Mouse (Mus musculus): ENCODE measurements at regions not wholly inside any gene's neighbourhood (a gene's known extent, or its start where the extent isn't known, plus 50 kb on each side); places are given as distances from the start of the nearest gene placed in this dataset.

- TF ChIP-seq TAL1 (IDR thresholded peaks at IDR 0.05; ENCODE audit: low read length) (no peak), POLR2A (IDR thresholded peaks at IDR 0.05; ENCODE audit: control insufficient read depth in 1 of 2, insufficient read depth in 1 of 2, low read depth in 1 of 2, low read length in 2 of 2, poor library complexity in 1 of 2) (no peak), MXI1 (IDR thresholded peaks at IDR 0.05; ENCODE audit: low read depth, low read length) (no peak), SMC3 (IDR thresholded peaks at IDR 0.05; ENCODE audit: low read depth, low read length) (no peak), MAX (IDR thresholded peaks at IDR 0.05; ENCODE audit: low read length) (no peak), SIN3A (IDR thresholded peaks at IDR 0.05; ENCODE audit: low read length) (no peak), EP300 (IDR thresholded peaks at IDR 0.05; ENCODE audit: low read depth in 1 of 2, low read length in 2 of 2) (no peak), NELFE (IDR thresholded peaks at IDR 0.05; ENCODE audit: low read depth, low read length) (no peak), CTCF (IDR thresholded peaks at IDR 0.05 in 2 of 3, conservative IDR thresholded peaks at IDR 0.05 in 1 of 3; ENCODE audit: control insufficient read depth in 1 of 3, insufficient read depth in 1 of 3, low read depth in 2 of 3, low read length in 3 of 3, poor library complexity in 1 of 3, severe bottlenecking in 1 of 3) (no peak)
Measured at GRCm38 (mm10) chr3:140872511-140872910, 339.6 kb downstream of the Pdha2 start.

All from MEL (cell line).